Mouse (Mus musculus) frontal cortex, postnatal 36 days (tissue): Measurements from ENCODE around the gene 1700003E16Rik.

ENCODE experiments used
- DNase-seq, 2 experiments: peaks; one replicate each; pipeline ENCODE4 v3.0.0; 2022; ENCODE audit warnings: low spot score in 2 of 2

1700003E16Rik gene

DNA sequence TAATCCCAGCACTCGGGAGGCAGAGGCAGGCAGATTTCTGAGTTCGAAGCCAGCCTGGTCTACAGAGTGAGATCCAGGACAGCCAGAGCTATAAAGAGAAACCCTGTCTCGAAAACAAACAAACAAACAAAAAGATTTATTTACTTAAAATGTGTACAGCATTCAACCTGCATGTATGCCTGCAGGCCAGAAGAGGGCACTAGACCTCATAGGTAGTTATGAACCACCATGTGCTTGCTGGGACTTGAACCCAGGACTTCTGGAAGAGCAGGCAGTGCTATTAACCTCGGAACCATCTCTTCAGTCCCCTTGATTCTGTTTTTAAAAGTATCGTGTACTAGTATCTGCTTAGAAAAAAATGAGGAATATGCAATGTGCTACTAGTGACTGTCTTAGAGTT lies 28.8 kb upstream of the 1700003E16Rik start:
- DNase-seq = no peak

DNA sequence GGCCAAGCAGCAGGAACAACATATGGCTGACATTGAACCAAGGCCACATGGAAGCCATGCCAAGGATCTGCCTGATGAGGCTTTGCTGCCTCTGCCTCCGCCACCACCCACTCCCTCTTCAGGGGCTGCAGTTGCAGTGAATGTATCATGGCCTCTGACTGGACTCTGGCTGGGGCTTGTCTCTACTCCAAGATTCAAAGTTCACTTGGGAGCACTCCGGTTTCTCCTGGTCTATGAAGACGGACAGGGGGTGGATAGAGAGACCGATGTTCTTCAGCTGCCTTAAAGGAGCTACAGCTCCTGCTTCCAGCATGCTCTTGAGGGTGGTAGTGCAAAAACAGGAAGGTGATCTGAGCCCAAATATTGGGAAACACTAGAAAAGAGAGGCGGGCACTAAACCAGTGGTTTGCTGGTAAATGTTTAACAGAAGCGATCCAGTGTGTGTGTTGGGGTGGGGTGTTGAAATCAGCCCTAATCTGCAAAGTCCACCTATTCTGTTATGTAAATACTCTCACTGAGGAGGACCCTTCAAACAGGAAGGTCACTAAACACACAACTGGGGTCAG lies 24.7 kb upstream of the 1700003E16Rik start:
- DNase-seq = no peak

DNA sequence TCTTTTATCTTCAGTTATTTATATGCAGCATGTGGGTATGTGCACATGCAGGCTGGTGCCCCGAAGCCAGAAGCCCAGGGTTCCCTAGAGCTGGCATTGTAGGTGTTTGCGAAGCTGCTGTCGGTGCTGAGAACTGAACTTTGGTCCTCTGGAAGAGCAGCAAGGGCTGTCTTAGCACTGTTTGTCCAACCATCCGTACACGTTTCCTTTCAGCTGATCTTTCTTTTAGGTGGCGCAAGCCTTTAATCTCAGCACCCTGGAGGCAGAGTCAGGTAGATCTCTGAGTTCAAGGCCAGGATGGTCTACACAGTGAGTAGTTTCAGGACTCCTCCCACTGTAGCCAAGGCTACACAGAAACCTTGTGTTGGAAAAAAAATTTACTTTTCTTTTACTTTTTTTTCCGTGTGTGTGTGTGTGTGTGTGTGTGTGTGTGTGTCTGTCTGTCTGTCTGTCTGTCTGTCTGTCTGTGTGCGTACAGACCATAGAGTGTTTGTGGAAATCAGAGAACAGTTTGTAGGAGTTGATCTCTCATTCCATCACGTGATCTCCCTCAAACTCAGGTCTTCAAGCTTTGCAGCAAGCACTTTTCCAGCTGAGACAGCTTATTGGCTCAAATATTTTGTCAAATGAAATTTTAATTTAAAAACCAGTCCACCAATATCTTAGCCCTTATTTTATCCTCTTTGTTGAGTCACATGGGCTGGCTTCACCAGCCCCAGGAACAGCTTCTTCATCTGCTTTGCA lies 23.9 kb upstream of the 1700003E16Rik start:
- DNase-seq = no peak

DNA sequence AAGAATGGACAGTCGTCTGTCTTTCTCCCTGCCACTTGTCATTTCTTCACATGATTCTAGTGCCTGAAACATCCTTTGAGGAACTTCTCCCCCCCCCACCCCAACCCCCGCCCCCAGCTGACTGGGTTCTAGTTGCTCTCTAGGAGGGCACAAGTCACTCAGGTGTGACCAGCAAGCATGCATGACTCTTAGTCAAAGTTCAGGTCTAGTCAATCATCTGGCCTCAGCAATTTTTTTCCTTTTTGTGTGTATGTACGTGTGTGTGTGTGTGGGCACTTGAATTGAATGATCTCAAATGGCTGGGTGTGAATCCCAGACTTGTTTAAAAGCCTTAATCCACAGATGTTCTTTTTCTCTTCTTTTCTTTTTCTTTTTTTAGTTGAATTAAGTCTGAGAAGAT lies 22.0 kb upstream of the 1700003E16Rik start:
- DNase-seq = no peak

DNA sequence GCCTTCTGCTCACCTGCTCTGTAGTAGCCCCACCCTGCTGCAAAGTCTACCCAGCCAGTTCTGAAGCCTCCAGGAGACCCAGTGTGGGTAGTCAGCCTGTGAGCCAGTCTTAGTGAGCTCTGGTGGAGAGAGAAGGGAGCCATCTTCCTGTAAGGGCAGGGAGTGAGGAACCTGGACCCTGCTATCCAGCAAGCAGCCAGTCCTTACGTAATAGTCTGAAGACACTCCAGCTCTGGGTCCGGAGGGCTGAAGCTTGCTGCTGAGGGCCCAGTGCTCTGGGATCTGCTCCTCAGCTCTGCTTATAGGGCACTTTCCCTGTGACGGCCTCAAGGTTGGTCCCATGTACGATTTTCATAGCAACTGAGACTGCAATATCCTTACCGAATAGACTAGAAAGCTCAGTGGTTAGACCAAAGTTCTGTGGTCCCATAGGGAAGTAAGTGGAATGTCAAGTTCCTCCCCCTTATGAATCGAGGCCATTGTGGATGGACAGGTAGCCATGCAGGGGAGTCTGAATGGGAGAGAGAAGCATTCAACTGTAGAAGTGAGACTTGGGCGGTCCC lies 21.2 kb upstream of the 1700003E16Rik start, which contains the start of gene Rtkn:
Rtkn (plus strand) TSS at position 513 of the 563 bp plus-strand sequence.
- no peak for DNase-seq

DNA sequence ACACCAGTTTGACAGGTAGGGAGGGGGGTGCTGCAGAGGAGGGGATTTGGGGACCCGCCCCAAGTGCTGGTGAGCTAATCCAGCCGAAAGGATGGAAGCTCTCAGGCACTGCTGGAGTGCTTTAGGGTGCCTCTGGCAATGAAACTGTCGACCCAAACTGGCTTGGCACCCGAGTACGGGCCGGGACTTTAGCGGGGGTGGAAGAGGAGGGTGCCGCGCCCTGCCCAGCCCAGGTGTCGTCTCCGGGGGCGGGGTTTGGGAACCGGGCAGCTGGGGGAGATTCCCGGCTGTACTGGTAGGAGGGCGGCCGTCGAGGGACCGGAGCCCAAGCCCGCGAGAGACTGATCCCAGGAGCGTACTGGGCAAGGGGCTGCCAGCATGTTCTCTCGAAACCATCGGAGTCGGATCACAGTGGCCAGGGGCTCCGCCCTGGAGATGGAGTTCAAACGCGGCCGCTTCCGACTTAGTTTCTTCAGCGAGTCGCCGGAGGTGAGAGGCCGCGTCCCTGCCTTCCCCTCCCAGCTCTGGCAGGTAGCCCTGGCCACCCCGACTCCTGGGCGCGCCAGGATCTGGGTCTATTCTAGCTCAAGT lies 20.5 kb upstream of the 1700003E16Rik start:
- DNase-seq = no peak

DNA sequence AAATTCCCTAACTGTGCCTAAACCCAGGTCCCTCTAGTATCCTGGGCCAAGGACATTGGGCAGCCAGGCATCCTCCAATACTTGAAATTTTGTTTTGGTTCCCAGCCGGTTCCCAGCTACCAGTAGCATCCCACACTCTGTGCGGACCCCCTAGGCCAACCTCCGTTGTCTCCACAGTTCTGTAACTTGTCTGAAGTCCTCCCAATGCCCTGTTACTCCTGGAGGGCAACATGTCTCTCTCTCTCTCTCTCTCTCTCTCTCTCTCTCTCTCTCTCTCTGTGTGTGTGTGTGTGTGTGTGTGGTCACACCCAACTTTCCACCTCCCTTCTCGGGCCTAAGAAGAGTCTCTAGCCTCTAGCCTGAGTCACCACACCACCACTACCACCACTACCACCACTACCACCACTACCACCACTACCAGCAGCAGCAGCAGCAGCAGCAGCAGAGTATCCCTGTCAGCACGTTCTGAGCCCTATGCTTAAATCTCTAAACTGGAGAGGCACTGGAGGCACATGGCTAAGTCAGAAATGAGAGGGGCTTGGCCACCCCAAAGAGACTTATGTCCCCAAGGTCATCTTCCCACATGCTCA lies 19.8 kb upstream of the 1700003E16Rik start:
- DNase-seq = no peak

DNA sequence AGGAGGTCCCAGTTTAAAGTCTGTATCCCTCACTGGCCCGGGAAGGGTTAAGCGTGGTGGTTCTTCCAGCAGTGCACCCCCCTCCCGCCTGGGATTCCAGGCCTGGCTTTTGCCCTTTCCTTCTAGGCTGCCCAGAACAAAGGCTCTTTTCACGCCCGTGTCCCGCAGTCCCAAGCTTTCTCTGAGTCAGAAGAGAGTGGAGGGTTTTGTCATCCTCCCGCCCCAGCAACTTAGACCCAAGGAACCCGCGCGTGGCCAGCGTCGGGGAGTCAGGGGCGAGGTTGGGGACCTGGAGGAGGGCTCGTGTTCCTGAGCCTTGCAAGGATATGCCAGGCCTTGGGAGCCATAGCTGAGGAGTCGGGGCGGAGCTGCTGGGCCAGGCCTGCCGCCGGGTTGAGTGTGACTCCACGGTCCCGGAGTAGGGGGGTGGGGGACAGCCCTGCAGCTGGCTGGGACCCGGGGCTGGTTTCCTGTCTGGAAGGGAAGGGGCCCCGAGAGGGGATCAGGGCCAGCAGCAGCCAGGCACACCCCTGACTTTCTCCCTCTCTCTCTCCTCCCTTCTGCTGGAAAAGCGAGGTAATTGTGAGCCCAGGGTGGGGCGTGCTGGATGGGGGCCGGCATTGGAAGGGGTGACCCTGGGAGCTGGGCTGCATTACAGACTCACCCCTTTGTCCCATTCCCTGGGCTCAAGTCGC lies 19.2 kb upstream of the 1700003E16Rik start:
- DNase-seq = no peak

DNA sequence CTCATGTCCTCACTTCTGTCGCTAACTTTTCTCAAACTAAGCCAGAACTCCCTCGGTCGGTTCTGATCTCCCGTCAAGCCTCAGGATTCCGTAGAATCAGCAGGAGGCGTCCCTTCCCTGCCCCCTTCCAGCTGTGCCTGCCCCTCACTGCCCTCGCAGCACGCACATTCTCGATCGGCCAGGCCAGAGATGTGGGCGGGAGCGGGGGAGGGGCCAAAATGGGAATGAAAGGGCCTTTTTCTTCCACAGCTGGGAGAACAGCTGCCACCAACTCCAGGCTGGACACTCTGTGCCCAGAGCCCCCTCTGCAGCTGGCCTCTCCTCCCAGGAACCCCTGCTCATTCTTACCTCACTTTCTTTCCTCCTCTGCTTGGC lies 18.6 kb upstream of the 1700003E16Rik start:
- DNase-seq = peak; percentile 60

DNA sequence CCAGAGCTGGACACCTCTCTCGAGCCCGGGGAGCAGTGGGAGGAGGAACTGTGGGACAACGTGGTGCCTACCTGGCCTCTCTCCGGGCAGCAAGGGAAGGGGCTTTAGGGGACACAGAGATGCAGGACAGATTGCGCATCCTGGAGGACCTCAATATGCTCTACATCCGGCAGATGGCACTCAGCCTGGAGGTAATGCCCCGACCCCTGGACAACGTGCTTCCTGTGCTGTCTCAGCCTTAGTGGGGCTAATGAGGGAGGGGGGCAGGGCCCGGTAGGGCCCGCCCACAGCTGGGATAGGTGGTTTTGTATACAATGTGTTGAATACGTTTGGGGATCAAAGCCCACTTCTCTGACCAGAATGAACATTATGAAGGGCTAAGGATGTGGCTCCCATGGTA lies 18.1 kb upstream of the 1700003E16Rik start:
- no peak for DNase-seq

DNA sequence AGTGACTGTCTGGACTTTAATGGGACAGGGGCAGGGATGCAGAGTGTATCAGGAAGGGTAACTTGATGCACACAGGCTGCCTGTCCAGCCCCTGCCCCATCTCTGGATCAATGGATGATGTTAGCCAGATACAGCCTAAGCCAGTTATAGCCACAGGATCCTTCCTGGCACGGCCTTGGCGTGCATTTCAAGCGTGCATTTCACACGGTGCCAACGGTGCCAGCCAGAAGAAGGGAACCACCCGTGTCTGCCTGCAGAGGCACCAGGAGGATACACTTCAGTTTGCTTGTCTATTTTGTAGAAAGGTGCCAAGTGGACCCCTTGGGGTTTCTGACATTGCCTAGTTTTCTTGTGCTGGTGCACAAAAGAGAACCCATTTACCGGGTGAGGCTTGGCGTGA lies 16.2 kb upstream of the 1700003E16Rik start:
- DNase-seq = no peak

DNA sequence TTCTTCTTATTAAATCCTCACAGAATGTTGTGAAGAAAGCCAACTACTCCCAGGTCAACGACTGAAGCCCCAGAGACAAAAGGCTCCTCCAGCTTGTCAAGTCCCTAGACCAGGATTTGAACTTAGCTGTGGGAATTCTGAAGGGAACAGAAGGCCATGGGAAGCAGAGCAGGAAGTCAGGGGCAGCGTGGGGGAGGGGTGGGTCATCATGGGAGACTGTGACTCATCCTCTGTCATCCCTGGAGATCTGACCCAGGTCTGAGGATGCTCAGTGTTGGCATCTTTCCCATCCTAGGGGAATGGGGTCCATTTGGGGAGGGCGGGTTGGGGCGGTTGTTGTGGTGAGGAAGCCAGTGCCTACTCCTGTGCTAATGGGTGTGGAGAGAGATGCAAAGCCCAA lies 14.6 kb upstream of the 1700003E16Rik start:
- DNase-seq = no peak

DNA sequence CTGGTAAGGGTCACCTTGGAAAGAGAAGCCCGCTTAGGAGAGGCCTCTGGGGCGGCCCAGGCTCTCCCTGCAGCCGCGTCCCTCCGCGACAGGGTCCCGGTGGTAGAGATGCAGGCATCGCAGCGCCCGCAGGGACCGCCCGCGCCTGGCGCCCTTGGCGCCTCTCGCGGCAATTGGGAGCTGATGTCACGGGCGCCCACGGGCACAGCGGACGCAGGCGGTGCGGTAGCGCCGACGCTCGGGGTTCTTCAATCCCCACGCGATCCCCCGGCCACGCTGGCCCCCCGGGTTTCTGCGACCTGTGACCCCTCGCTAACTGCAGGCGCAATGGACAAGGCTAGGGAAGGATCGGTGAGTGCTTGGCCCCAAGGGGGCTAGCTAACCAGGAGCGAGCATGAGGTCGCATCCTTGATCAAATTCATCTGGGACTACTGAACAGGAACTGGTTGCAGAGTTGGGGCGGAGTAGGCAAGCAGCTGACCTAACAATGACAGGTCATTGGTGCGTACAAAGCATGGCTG lies 13.9 kb upstream of the 1700003E16Rik start:
- peak; percentile 72 to 76 for DNase-seq

DNA sequence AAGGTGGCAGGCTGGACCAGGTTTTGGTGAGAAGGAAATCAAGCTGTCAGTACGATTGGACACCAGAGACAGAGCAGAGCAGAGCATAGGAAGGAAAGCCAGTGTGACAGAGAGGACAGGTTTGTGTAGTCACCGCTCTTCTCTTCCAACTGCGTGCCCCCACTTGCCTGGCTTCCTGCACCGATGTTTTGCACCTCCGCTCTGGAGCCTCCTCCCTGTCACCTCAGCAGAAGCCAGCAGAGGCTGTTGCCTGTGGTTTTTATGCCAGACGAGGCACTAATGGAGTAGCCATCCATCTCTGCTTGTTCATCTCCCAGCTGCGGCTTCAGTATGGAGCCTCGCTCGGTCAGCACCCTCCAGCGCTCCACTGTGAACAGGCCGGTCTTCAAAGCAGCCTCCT lies 13.3 kb upstream of the 1700003E16Rik start:
- DNase-seq = peak; percentile 51 to 55

DNA sequence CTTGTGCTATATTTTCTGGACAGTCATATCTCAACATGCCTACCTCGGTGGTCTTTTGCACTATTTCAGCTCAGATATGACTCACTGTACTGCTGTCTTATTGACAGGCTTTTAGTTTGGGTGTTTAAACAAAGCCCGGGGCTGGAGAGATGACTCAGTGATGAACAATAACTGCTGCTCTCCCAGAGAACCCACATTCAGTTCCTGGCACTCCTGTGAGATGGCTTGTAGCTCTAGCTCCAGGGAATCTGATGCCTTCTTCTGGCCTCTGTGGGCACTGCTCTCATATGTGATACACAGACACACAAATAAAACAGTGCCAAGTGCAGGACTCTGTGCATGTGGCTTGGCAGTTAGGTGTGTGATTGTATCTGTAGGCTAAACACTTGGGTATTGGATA lies 11.0 kb upstream of the 1700003E16Rik start:
- no peak for DNase-seq

DNA sequence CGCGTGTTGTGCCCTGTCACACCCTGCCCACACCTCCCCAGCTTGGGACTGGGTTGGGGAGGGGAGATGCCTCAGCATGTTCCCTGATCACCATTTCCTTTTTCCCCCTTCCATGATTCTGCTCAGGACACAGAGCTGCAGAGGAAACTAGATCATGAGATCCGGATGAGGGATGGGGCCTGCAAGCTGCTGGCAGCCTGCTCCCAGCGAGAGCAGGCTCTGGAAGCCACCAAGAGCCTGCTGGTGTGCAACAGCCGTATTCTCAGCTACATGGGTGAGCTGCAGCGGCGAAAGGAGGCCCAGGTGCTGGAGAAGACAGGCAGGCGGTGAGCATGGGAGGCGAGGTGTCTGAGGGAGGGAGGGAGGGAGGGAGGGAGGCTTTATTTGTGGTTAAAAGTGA lies 10.4 kb upstream of the 1700003E16Rik start:
- no peak for DNase-seq

DNA sequence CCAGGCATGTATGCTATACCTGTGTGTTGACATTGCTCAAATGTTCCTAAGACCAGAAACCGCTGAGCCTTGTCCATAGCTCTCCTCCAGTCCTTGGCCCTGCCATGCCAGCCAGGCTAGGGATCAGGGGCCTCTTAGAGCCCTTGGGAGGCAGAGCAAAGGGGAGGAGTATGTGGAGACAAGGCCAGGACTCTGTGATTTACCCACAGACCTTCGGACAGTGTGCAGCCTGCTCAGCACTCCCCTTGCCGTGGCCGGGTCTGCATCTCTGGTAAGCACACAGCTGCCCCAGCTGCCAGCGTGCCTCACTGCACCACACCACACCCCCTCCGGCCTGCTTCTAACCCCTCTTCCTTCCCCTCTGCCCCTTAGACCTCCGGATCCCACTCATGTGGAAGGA lies 8.9 kb upstream of the 1700003E16Rik start:
- DNase-seq = no peak

DNA sequence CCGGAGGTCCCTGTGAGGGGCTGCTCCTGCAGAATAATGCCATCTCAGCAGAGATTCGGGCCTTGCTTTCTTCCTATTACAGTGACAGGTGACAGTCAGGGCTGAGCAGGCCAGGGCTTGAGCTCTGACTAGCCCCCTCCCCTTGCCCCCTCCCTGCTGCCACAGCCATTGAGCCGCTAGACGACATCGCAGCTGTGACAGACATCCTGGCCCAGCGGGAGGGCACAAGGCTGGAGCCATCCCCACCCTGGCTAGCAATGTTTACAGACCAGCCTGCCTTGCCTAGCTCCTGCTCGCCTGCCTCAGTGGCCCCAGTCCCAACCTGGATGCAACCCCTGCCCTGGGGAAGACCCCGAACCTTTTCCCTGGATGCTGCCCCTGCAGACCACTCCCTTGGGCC lies 4.5 kb upstream of the 1700003E16Rik start:
- no peak for DNase-seq

DNA sequence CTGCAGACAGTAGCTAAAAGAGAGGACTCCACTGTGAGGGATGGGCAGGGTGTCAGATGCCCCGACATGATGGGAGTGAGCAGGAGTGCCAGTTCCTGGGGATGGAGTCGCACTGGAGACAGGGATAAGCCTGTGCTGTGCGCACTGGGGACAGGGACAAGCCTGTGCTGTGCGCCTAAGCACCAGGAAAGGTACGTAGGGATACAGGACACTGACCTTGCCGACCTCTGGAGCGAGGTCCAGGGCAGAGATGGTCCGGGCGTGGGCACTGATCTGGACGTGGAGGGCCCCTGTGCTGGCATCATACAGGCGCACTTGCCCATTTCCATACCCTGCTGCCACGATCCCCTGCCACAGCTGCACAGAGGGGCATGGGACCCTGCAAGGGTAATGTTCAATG lies 3.2 kb upstream of the 1700003E16Rik start:
- DNase-seq = no peak

DNA sequence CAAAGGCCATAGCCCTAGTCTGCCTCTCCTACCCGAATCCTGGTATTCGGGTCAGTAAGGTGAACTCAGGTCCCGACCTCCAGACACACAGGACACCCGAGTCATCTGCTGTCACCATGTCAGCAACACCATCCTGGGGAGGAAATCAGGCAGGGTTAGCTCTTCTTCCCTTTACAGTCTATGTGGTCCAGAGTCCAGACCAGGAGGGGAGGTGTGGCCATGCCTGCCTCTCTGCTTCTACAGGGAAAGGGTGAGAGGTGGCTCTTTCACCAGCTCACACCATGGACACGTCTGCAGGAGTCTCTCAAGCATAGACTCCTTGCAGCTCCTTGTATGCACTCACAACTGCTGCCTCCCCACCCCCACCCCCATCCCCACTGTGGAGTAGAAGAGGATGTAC lies 2.7 kb upstream of the 1700003E16Rik start:
- no peak for DNase-seq

DNA sequence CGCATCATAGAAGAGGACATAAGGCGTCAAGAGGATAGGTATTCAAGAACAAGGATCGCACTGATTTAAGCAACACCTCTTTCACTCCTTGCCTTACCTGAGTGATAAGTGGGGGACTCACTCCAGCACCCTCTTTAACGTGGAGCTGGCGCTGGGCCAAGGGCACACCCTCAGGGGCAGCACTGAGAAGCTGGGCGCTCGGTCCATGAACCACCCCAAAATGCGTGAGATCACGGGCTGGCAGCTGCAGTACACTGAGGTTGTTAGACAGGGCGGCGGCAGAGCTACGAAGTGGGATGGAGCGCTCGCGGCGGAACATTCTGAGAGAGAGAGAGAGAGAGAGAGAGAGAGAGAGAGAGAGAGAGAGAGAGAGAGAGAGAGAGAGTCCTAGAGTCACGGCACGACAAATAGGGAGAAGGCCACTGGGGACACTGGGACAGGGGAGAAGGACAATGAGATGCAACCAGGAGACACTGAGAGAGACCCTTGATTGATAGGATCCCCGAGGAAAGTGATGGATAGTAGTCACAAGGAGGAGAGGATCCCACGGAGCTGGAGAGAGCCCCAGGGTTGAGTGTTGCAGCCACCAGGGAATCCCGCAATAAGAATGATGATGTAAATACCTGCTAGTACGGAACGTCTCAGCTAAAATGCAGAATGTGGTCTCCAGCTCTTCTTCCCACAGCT lies 509 bp upstream of the 1700003E16Rik start:
- DNase-seq = peak in 1 of 2 experiments; percentile 37
